Mouse (Mus musculus) kidney, embryonic 16.5 days (tissue): ENCODE measurements around the gene Gpr107. TPM values are rescaled to one million over a fixed set of nuclear protein-coding genes. Genes with fewer than 3 reads are reported as not detected.

ENCODE experiments used
- ATAC-seq: fragments of 200-750 bp; cut with Nextera tagmentation; 2 replicates; pipeline ENCODE4 v1.8.0; 2017; ENCODE audit warnings: moderate TSS enrichment; ENCODE audit not compliant: low FRiP score, low TSS enrichment
- H3K27ac ChIP-seq: fragments of 300-500 bp; sonication (generic); 2 replicates; pipeline ENCODE4 v1.5.1; 2014; ENCODE audit warnings: low read length
- H3K27me3 ChIP-seq: fragments of 300-500 bp; sonication (generic); 2 replicates; pipeline ENCODE4 v1.6.1; 2014; ENCODE audit warnings: low read length, control low read depth, mixed read lengths; ENCODE audit not compliant: insufficient read depth
- H3K36me3 ChIP-seq: fragments of 300-500 bp; sonication (generic); 2 replicates; pipeline ENCODE4 v1.6.1; 2014; ENCODE audit warnings: low read length, control low read depth, mixed read lengths; ENCODE audit not compliant: insufficient read depth
- H3K4me1 ChIP-seq: fragments of 300-500 bp; sonication (generic); 2 replicates; pipeline ENCODE4 v1.6.1; 2014; ENCODE audit warnings: low read length, control low read depth, mixed read lengths; ENCODE audit not compliant: insufficient read depth
- H3K4me2 ChIP-seq: fragments of 300-500 bp; sonication (generic); replicated peaks from 2 replicates; pipeline ENCODE4 v1.6.1; 2014; ENCODE audit warnings: low read depth, low read length
- H3K4me3 ChIP-seq: fragments of 300-500 bp; sonication (generic); 2 replicates; pipeline ENCODE4 v1.5.1; 2014; ENCODE audit warnings: mild to moderate bottlenecking, low read length
- H3K9ac ChIP-seq: fragments of 300-500 bp; sonication (generic); replicated peaks from 2 replicates; pipeline ENCODE4 v1.6.1; 2014; ENCODE audit warnings: low read length
- H3K9me3 ChIP-seq: fragments of 300-500 bp; sonication (generic); 2 replicates; pipeline ENCODE4 v1.6.1; 2016; ENCODE audit warnings: low read length, control low read depth
- WGBS: fragments of 180-500 bp; shearing (Covaris S2); extraction: QIAGEN DNeasy Blood & Tissue Kit; methylation state at CpG from one replicate; pipeline ENCODE4 v1.1.7; 2014; 5-methylcytosine and 5-hydroxymethylcytosine counted together
- polyA plus RNA-seq: library from polyadenylated mRNA; unstranded; fragments of >200 nt; fragmentation: Nextera tagmentation; extraction: Ambion mirVana; gene quantifications from 2 replicates; pipeline ENCODE4 v1.2.1, GENCODE M21; 2015

Gpr107 gene
- polyA plus RNA-seq, 1 experiment from 2014 or later, result 38.3 TPM

- H3K4me1 ChIP-seq, result peaks cover 60% of the 10 kb centered on the region
- H3K9ac ChIP-seq, result peak overlapping the region; percentile 96
- H3K27me3 ChIP-seq, result no peaks in the 10 kb centered on the region
- H3K36me3 ChIP-seq, result no peaks in the 10 kb centered on the region; the same call in 1 of the 2 replicates
- peak overlapping the region; percentile 98 for H3K4me2 ChIP-seq
- H3K9me3 ChIP-seq, result no peaks in the 10 kb centered on the region
- peak; percentile 52 for ATAC-seq
- peak overlapping the region; percentile 87 for H3K4me3 ChIP-seq
- peak overlapping the region; percentile 64 for H3K27ac ChIP-seq
- WGBS, result under 1% methylated on average over 35 of the region's 41 CpGs
Observed at GRCm38 (mm10) chr2:31246251-31246971, 94.3 kb downstream of the Gpr107 start.

GRCm38 (mm10) chr2:31248856-31249255 is 96.7 kb downstream of the Gpr107 start:
- Histone ChIP-seq H3K9ac (no peak overlapping the region), H3K4me3 (no peak overlapping the region), H3K27me3 (no peaks in the 10 kb centered on the region), H3K27ac (no peak overlapping the region), H3K4me1 (peaks cover 57% of the 10 kb centered on the region), H3K36me3 (no peaks in the 10 kb centered on the region; the same call in 1 of the 2 replicates), H3K4me2 (no peak overlapping the region), H3K9me3 (no peaks in the 10 kb centered on the region)
- ATAC-seq, result no peak
- 84% methylated on average over 6 of the region's 6 CpGs for WGBS

- WGBS, result 94% methylated on average over 4 of the region's 4 CpGs
- no peaks in the 10 kb centered on the region for H3K9me3 ChIP-seq
- H3K4me2 ChIP-seq, result no peak overlapping the region
- no peaks in the 10 kb centered on the region; the same call in 1 of the 2 replicates for H3K36me3 ChIP-seq
- no peak overlapping the region for H3K9ac ChIP-seq
- no peak overlapping the region for H3K4me3 ChIP-seq
- no peak overlapping the region for H3K27ac ChIP-seq
- peaks cover 65% of the 10 kb centered on the region for H3K4me1 ChIP-seq
- no peak for ATAC-seq
- no peaks in the 10 kb centered on the region for H3K27me3 ChIP-seq
Observed at GRCm38 (mm10) chr2:31252167-31252566, 100.1 kb downstream of the Gpr107 start.

- 64% methylated on average over 3 of the region's 3 CpGs for WGBS
- Histone ChIP-seq H3K36me3 (no peaks in the 10 kb centered on the region; the same call in 1 of the 2 replicates), H3K4me2 (no peak overlapping the region), H3K9ac (no peak overlapping the region), H3K4me3 (no peak overlapping the region), H3K27me3 (no peaks in the 10 kb centered on the region), H3K4me1 (peaks cover 65% of the 10 kb centered on the region), H3K9me3 (no peaks in the 10 kb centered on the region), H3K27ac (peak overlapping the region; percentile 53; the same call in 1 of the 2 replicates)
- ATAC-seq, result no peak
Observed at GRCm38 (mm10) chr2:31253463-31253862, 101.3 kb downstream of the Gpr107 start.

GRCm38 (mm10) chr2:31254806-31255205 is 102.7 kb downstream of the Gpr107 start:
- 94% methylated on average over 3 of the region's 3 CpGs for WGBS
- peak overlapping the region; percentile 93 for H3K27ac ChIP-seq
- peaks cover 72% of the 10 kb centered on the region for H3K4me1 ChIP-seq

GRCm38 (mm10) chr2:31255952-31256938 is 104.1 kb downstream of the Gpr107 start:
- peak overlapping the region; percentile 34 for H3K4me2 ChIP-seq
- H3K4me3 ChIP-seq, result no peak overlapping the region
- H3K27me3 ChIP-seq, result no peaks in the 10 kb centered on the region
- H3K36me3 ChIP-seq, result no peaks in the 10 kb centered on the region
- peaks cover 69% of the 10 kb centered on the region for H3K4me1 ChIP-seq
- peak overlapping the region; percentile 93 for H3K27ac ChIP-seq
- ATAC-seq, result peak; percentile 55
- H3K9me3 ChIP-seq, result no peaks in the 10 kb centered on the region
- WGBS, result 13% methylated on average over 21 of the region's 21 CpGs
- peak overlapping the region; percentile 45 for H3K9ac ChIP-seq

More at GRCm38 (mm10) chr2:31254806-31255205, 102.7 kb downstream of the Gpr107 start:
- no peak for ATAC-seq
- Histone ChIP-seq H3K27me3 (no peaks in the 10 kb centered on the region), H3K4me3 (no peak overlapping the region), H3K36me3 (no peaks in the 10 kb centered on the region), H3K9ac (no peak overlapping the region), H3K9me3 (no peaks in the 10 kb centered on the region), H3K4me2 (no peak overlapping the region)

- Histone ChIP-seq H3K9ac (0 out of 2 replicates have a peak overlapping the region, but pooled peaks have one; percentile 13), H3K36me3 (no peaks in the 10 kb centered on the region), H3K4me2 (no peak overlapping the region), H3K4me1 (peaks cover 69% of the 10 kb centered on the region), H3K27ac (peak overlapping the region; percentile 93), H3K9me3 (no peaks in the 10 kb centered on the region), H3K4me3 (no peak overlapping the region), H3K27me3 (no peaks in the 10 kb centered on the region)
- no peak for ATAC-seq
- 54% methylated on average over 6 of the region's 6 CpGs for WGBS
Observed at GRCm38 (mm10) chr2:31257096-31257495, 105.0 kb downstream of the Gpr107 start.

GRCm38 (mm10) chr2:31258609-31259366 is 106.7 kb downstream of the Gpr107 start:
- peak overlapping the region; percentile 64 for H3K9ac ChIP-seq
- peak; percentile 64 for ATAC-seq
- H3K36me3 ChIP-seq, result no peaks in the 10 kb centered on the region
- H3K4me3 ChIP-seq, result peak overlapping the region; percentile 58
- peak overlapping the region; percentile 89 for H3K4me2 ChIP-seq
- H3K4me1 ChIP-seq, result peaks cover 75% of the 10 kb centered on the region
- peak overlapping the region; percentile 83 for H3K27ac ChIP-seq
- WGBS, result 12% methylated on average over 22 of the region's 22 CpGs
- H3K27me3 ChIP-seq, result no peaks in the 10 kb centered on the region
- H3K9me3 ChIP-seq, result no peaks in the 10 kb centered on the region

- Histone ChIP-seq H3K9ac (peak overlapping the region; percentile 64; the same call in 1 of the 2 replicates), H3K27ac (peak overlapping the region; percentile 83), H3K27me3 (no peaks in the 10 kb centered on the region), H3K9me3 (no peaks in the 10 kb centered on the region), H3K4me1 (peaks cover 75% of the 10 kb centered on the region), H3K4me2 (peak overlapping the region; percentile 89), H3K4me3 (peak overlapping the region; percentile 58), H3K36me3 (no peaks in the 10 kb centered on the region)
- whole genome bisulfite sequencing, result 24% methylated on average over 9 of the region's 9 CpGs
- peak; percentile 27 for ATAC-seq
Observed at GRCm38 (mm10) chr2:31259367-31259920, 107.3 kb downstream of the Gpr107 start.
